Mouse (Mus musculus) small intestine, adult 2 months (tissue): Measurements from ENCODE around the gene Mrpl14. TPM values are rescaled to one million over a fixed set of nuclear protein-coding genes. Genes with fewer than 3 reads are reported as not detected.

Experiments used
- H3K27ac ChIP-seq: fragments of 200-500 bp; 2 replicates; pipeline ENCODE4 v1.5.1; 2012; ENCODE audit warnings: low read depth, low read length, control low read depth, inconsistent platforms; ENCODE audit not compliant: insufficient read depth
- H3K27me3 ChIP-seq: fragments of 200-500 bp; 2 replicates; pipeline ENCODE4 v1.6.1; 2012; ENCODE audit warnings: mild to moderate bottlenecking, moderate library complexity, low read length, inconsistent platforms; ENCODE audit not compliant: control insufficient read depth, insufficient read depth
- H3K36me3 ChIP-seq: fragments of 200-500 bp; 2 replicates; pipeline ENCODE4 v1.6.1; 2012; ENCODE audit warnings: mild to moderate bottlenecking, low read length, control low read depth, inconsistent platforms; ENCODE audit not compliant: control insufficient read depth, insufficient read depth
- H3K4me1 ChIP-seq: fragments of 200-500 bp; 2 replicates; pipeline ENCODE4 v1.6.1; 2012; ENCODE audit warnings: low read length, inconsistent platforms, mixed read lengths; ENCODE audit not compliant: control insufficient read depth, insufficient read depth, insufficient read length
- H3K4me3 ChIP-seq: fragments of 200-500 bp; 2 replicates; pipeline ENCODE4 v1.5.1; 2012; ENCODE audit warnings: low read depth, mild to moderate bottlenecking, control low read depth, inconsistent platforms, low read length, moderate library complexity
- CTCF ChIP-seq: fragments of 200-500 bp; IDR thresholded peaks from 2 replicates; pipeline ENCODE4 v1.5.1; 2012; ENCODE audit warnings: low read depth, mild to moderate bottlenecking, control low read depth, inconsistent platforms, low read length, moderate library complexity, mixed read lengths; ENCODE audit not compliant: insufficient replicate concordance, insufficient read length; ENCODE audit errors: extremely low read depth
- POLR2A ChIP-seq: fragments of 200-500 bp; IDR thresholded peaks from 2 replicates; pipeline ENCODE4 v1.6.1; 2012; ENCODE audit warnings: low read depth, mild to moderate bottlenecking, control low read depth, inconsistent platforms, low read length, moderate library complexity
- WGBS: fragments of 180-500 bp; shearing (Covaris S2); methylation state at CpG from one replicate; pipeline ENCODE4 v1.1.7; 2018; 5-methylcytosine and 5-hydroxymethylcytosine counted together
- polyA plus RNA-seq: library from polyadenylated mRNA; depleted of rRNA; stranded (reverse); fragments of >200 nt; gene quantifications from 2 replicates; pipeline ENCODE4 v1.2.3, GENCODE M21; 2012

Gene Mrpl14
- polyA plus RNA-seq, 1 experiment = 161 TPM

GRCm38 (mm10) chr17:45733038-45733734, 47.1 kb downstream of the Mrpl14 start:
- peaks cover 18% of the 10 kb centered on the region for H3K4me1 ChIP-seq
- 84% methylated on average over 19 of the region's 19 CpGs for WGBS
- H3K36me3 ChIP-seq = no peaks in the 10 kb centered on the region
- no peak overlapping the region for H3K27ac ChIP-seq
- TF ChIP-seq CTCF (no peak), POLR2A (no peak)
- H3K27me3 ChIP-seq = no peaks in the 10 kb centered on the region; the same call in 1 of the 2 replicates
- H3K4me3 ChIP-seq = no peak overlapping the region

- H3K27me3 ChIP-seq = no peaks in the 10 kb centered on the region; the same call in 1 of the 2 replicates
- no peak within 1 kb of the TSS for H3K27ac ChIP-seq
- WGBS = 4% methylated on average over 41 of the region's 41 CpGs
- H3K4me3 ChIP-seq = peak within 1 kb of the TSS; percentile 43
- no peaks in the 10 kb centered on the region for H3K36me3 ChIP-seq
- H3K4me1 ChIP-seq = peaks cover 18% of the 10 kb centered on the region
- TF ChIP-seq POLR2A = no peak
- no peak for TF ChIP-seq CTCF
Measured at GRCm38 (mm10) chr17:45733735-45734301, 47.7 kb downstream of the Mrpl14 start, which contains the start of gene 1600014C23Rik. 1600014C23Rik (minus strand) TSS chr17:45733844.

- WGBS = 65% methylated on average over 3 of the region's 3 CpGs
- Histone ChIP-seq H3K27me3 (no peaks in the 10 kb centered on the region; the same call in 1 of the 2 replicates), H3K27ac (no peak overlapping the region), H3K4me3 (no peak overlapping the region), H3K4me1 (peaks cover 18% of the 10 kb centered on the region), H3K36me3 (no peaks in the 10 kb centered on the region)
- no peak for TF ChIP-seq POLR2A
- no peak for TF ChIP-seq CTCF
Measured at GRCm38 (mm10) chr17:45734333-45734732, 48.2 kb downstream of the Mrpl14 start.

GRCm38 (mm10) chr17:45734881-45735280, 48.8 kb downstream of the Mrpl14 start:
- Histone ChIP-seq H3K4me1 (peaks cover 18% of the 10 kb centered on the region), H3K27me3 (no peaks in the 10 kb centered on the region; the same call in 1 of the 2 replicates), H3K36me3 (no peaks in the 10 kb centered on the region), H3K27ac (no peak overlapping the region), H3K4me3 (no peak overlapping the region)
- TF ChIP-seq CTCF (no peak), POLR2A (no peak)
- 72% methylated on average over 4 of the region's 4 CpGs for WGBS

- H3K27ac ChIP-seq = no peak overlapping the region
- H3K4me1 ChIP-seq = peaks cover 18% of the 10 kb centered on the region
- no peaks in the 10 kb centered on the region; the same call in 1 of the 2 replicates for H3K27me3 ChIP-seq
- H3K36me3 ChIP-seq = no peaks in the 10 kb centered on the region
- 7% methylated on average over 10 of the region's 10 CpGs for WGBS
- peak; percentile 93; the same call in 1 of the 2 replicates for TF ChIP-seq CTCF
- no peak for TF ChIP-seq POLR2A
- peak overlapping the region; percentile 50 for H3K4me3 ChIP-seq
Measured at GRCm38 (mm10) chr17:45735382-45736310, 49.5 kb downstream of the Mrpl14 start.

GRCm38 (mm10) chr17:45736311-45737077, 50.4 kb downstream of the Mrpl14 start:
- no peaks in the 10 kb centered on the region; the same call in 1 of the 2 replicates for H3K27me3 ChIP-seq
- H3K27ac ChIP-seq = no peak overlapping the region
- H3K4me3 ChIP-seq = peak overlapping the region; percentile 50
- H3K36me3 ChIP-seq = no peaks in the 10 kb centered on the region
- WGBS = 1% methylated on average over 67 of the region's 72 CpGs
- TF ChIP-seq POLR2A (no peak), CTCF (no peak)
- peaks cover 18% of the 10 kb centered on the region for H3K4me1 ChIP-seq
